Mouse (Mus musculus): ENCODE measurements around the gene Smco4. TPM values are rescaled to one million over a fixed set of nuclear protein-coding genes. Genes with fewer than 3 reads are reported as not detected.

The Smco4 gene
- 1.3 and 2.1 TPM in 2 replicates for polyA plus RNA-seq (2014; fragmentation: Nextera tagmentation; extraction: Ambion mirVana)

GRCm38 (mm10) chr9:15493235-15493924, at the start of gene Smco4:
TSS of gene Smco4 (plus strand) at chr9:15493432.
- ATAC-seq (ENCODE audit: low FRiP score, low TSS enrichment) (peak; percentile 86), DNase-seq (peak; percentile 85)
- H3K9me3 ChIP-seq (ENCODE audit: control insufficient read depth, low read length), result no peaks in the 10 kb centered on the region
- H3K27me3 ChIP-seq (ENCODE audit: control insufficient read depth, insufficient read depth, low read length), result no peaks in the 10 kb centered on the region
- no peaks in the 10 kb centered on the region for H3K36me3 ChIP-seq (ENCODE audit: control insufficient read depth, insufficient read depth, low read length)
- peaks cover 19% of the 10 kb centered on the region for H3K4me1 ChIP-seq (ENCODE audit: control insufficient read depth, insufficient read depth, low read length)
- peak within 1 kb of the TSS; percentile 65 for H3K4me3 ChIP-seq (replicated peaks; ENCODE audit: low read depth, low read length)
- H3K9ac ChIP-seq (replicated peaks; ENCODE audit: low read length), result peak within 1 kb of the TSS; percentile 73
- WGBS, result under 1% methylated on average over 83 of the region's 101 CpGs
- peak within 1 kb of the TSS; percentile 52 for H3K27ac ChIP-seq (replicated peaks; ENCODE audit: low read depth, low read length)
- peak within 1 kb of the TSS; percentile 99 for H3K4me2 ChIP-seq (ENCODE audit: low read length)

DNA sequence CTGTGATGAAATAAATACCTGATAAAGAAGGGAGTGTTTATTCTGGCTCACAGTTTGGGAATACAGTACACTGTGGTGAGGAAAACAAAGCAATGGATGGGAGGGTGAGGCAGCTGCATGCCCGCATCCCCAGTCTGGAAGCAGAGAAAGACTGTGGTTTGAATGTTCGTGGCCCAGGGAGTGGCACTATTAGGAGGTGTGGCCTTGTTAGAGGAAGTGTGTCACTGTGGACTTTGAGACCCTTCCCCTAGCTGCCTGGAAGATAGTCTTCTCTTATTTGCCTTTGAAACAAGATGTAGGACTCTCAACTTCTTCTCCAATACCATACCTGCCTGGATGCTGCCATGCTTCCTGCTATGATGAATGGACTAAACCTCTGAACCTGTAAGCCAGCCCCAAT, 45.8 kb upstream of the Smco4 start:
- Histone ChIP-seq H3K9me3 (ENCODE audit: control insufficient read depth, low read length) (no peaks in the 10 kb centered on the region), H3K4me2 (ENCODE audit: low read length) (no peak overlapping the region), H3K4me1 (ENCODE audit: control insufficient read depth, insufficient read depth, low read length) (peaks cover 6% of the 10 kb centered on the region; the same call in 1 of the 2 replicates), H3K27me3 (ENCODE audit: control insufficient read depth, insufficient read depth, low read length) (no peaks in the 10 kb centered on the region), H3K4me3 (replicated peaks; ENCODE audit: low read depth, low read length) (no peak overlapping the region), H3K9ac (replicated peaks; ENCODE audit: low read length) (no peak overlapping the region), H3K36me3 (ENCODE audit: control insufficient read depth, insufficient read depth, low read length) (no peaks in the 10 kb centered on the region), H3K27ac (replicated peaks; ENCODE audit: low read depth, low read length) (no peak overlapping the region)
- 77% methylated on average over 2 of the region's 2 CpGs for WGBS
- DNase-seq (no peak), ATAC-seq (ENCODE audit: low FRiP score, low TSS enrichment) (no peak)

DNA sequence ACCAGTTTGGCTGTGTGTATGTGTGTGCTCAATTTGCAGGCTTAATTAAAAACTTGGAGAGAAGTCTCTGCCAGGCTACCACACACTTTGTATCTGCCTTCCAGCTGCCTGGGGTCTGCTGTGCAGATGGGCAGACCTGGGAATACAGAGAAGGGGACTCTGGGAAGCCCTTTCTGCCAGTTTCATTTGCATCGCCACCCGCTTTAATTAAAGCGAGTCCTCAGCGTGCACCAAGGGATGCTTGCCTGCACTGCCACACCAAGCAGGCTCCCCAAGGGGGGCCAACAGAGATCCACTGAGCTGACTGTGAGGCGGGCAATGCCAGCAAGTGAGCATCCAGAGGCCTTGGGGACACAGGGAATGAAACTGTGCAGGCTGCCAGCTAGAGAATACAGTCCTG, 42.3 kb upstream of the Smco4 start:
- peak; percentile 14; the same call in 1 of the 2 replicates for ATAC-seq (ENCODE audit: low FRiP score, low TSS enrichment)
- Histone ChIP-seq H3K4me3 (replicated peaks; ENCODE audit: low read depth, low read length) (no peak overlapping the region), H3K4me2 (ENCODE audit: low read length) (no peak overlapping the region), H3K27me3 (ENCODE audit: control insufficient read depth, insufficient read depth, low read length) (no peaks in the 10 kb centered on the region), H3K36me3 (ENCODE audit: control insufficient read depth, insufficient read depth, low read length) (no peaks in the 10 kb centered on the region), H3K27ac (replicated peaks; ENCODE audit: low read depth, low read length) (no peak overlapping the region), H3K9me3 (ENCODE audit: control insufficient read depth, low read length) (no peaks in the 10 kb centered on the region), H3K4me1 (ENCODE audit: control insufficient read depth, insufficient read depth, low read length) (peaks cover 6% of the 10 kb centered on the region; the same call in 1 of the 2 replicates), H3K9ac (replicated peaks; ENCODE audit: low read length) (no peak overlapping the region)
- 24% methylated on average over 5 of the region's 5 CpGs for WGBS
- DNase-seq, result peak; percentile 45

DNA sequence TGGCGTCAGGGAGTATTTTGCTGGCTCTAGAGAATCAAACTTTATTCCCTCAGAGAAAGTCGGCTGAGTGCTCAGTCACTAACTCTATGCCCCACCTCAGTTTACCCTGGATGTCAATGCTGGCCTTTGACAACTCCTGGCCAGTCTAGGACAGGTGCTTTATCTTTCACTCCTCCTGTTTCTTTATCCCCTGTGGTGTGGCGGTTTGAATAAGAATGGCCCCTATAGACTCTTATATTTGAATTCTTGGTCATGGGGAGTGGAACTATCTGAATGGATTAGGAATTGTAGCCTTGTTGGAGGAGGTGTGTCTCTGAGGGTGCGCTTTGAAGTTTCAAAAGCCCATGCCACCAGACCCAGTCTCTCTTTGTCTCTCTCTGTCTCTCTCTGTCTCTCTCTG, 21.0 kb upstream of the Smco4 start:
- WGBS, result 56% methylated on average over 4 of the region's 4 CpGs
- Histone ChIP-seq H3K4me2 (ENCODE audit: low read length) (no peak overlapping the region), H3K9ac (replicated peaks; ENCODE audit: low read length) (no peak overlapping the region), H3K9me3 (ENCODE audit: control insufficient read depth, low read length) (no peaks in the 10 kb centered on the region), H3K4me3 (replicated peaks; ENCODE audit: low read depth, low read length) (no peak overlapping the region), H3K4me1 (ENCODE audit: control insufficient read depth, insufficient read depth, low read length) (no peaks in the 10 kb centered on the region), H3K27ac (replicated peaks; ENCODE audit: low read depth, low read length) (no peak overlapping the region), H3K27me3 (ENCODE audit: control insufficient read depth, insufficient read depth, low read length) (no peaks in the 10 kb centered on the region), H3K36me3 (ENCODE audit: control insufficient read depth, insufficient read depth, low read length) (no peaks in the 10 kb centered on the region)
- DNase-seq, result no peak
- no peak for ATAC-seq (ENCODE audit: low FRiP score, low TSS enrichment)

DNA sequence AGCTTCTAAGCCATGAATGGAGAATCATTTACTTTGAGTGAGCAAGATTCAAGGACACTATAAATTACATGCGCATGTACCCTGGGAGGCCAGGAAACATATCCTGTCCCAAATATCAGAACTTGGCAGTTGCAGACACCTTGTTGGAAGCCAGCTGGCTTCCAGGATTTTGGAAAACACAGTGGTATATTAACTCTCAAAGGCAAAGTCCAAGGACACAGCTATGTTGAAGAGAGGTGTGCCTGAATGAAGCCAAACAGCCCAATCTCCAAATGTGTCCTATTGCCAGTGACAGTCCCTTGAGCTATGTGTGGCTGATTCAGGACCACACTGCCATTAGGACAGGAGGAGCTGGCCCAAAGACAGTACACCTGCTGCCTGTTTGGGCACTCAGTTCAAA, 20.0 kb upstream of the Smco4 start:
- Histone ChIP-seq H3K27ac (replicated peaks; ENCODE audit: low read depth, low read length) (no peak overlapping the region), H3K27me3 (ENCODE audit: control insufficient read depth, insufficient read depth, low read length) (no peaks in the 10 kb centered on the region), H3K4me3 (replicated peaks; ENCODE audit: low read depth, low read length) (no peak overlapping the region), H3K4me2 (ENCODE audit: low read length) (no peak overlapping the region), H3K9me3 (ENCODE audit: control insufficient read depth, low read length) (no peaks in the 10 kb centered on the region), H3K4me1 (ENCODE audit: control insufficient read depth, insufficient read depth, low read length) (no peaks in the 10 kb centered on the region), H3K36me3 (ENCODE audit: control insufficient read depth, insufficient read depth, low read length) (no peaks in the 10 kb centered on the region), H3K9ac (replicated peaks; ENCODE audit: low read length) (no peak overlapping the region)
- DNase-seq (no peak), ATAC-seq (ENCODE audit: low FRiP score, low TSS enrichment) (no peak)
- 98% methylated on average over 1 of the region's 1 CpGs for WGBS

DNA sequence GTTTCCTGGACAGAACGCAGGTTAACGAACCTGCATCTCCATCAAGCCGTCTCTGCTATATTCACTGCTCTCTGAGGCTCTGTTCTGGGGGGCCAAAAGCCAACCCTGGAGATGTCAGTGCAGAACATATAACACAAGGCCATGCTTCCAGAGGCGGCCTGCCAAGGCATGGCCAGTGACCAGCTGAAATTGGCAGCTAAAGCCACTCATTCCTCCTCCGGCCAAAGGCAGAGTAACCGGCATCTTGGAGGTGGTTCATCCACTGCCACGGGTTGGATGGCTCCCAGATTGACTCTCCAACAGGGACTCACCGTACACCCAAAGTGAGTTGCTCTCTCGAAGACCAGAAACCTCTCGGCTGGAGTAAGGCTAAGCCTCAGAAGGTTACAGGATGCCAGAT, 15.7 kb upstream of the Smco4 start:
- no peak overlapping the region for H3K9ac ChIP-seq (replicated peaks; ENCODE audit: low read length)
- no peaks in the 10 kb centered on the region for H3K9me3 ChIP-seq (ENCODE audit: control insufficient read depth, low read length)
- ATAC-seq (ENCODE audit: low FRiP score, low TSS enrichment) (no peak), DNase-seq (no peak)
- H3K27me3 ChIP-seq (ENCODE audit: control insufficient read depth, insufficient read depth, low read length), result no peaks in the 10 kb centered on the region
- H3K36me3 ChIP-seq (ENCODE audit: control insufficient read depth, insufficient read depth, low read length), result no peaks in the 10 kb centered on the region
- no peak overlapping the region for H3K27ac ChIP-seq (replicated peaks; ENCODE audit: low read depth, low read length)
- no peak overlapping the region for H3K4me2 ChIP-seq (ENCODE audit: low read length)
- no peaks in the 10 kb centered on the region for H3K4me1 ChIP-seq (ENCODE audit: control insufficient read depth, insufficient read depth, low read length)
- no peak overlapping the region for H3K4me3 ChIP-seq (replicated peaks; ENCODE audit: low read depth, low read length)
- 92% methylated on average over 10 of the region's 10 CpGs for WGBS

DNA sequence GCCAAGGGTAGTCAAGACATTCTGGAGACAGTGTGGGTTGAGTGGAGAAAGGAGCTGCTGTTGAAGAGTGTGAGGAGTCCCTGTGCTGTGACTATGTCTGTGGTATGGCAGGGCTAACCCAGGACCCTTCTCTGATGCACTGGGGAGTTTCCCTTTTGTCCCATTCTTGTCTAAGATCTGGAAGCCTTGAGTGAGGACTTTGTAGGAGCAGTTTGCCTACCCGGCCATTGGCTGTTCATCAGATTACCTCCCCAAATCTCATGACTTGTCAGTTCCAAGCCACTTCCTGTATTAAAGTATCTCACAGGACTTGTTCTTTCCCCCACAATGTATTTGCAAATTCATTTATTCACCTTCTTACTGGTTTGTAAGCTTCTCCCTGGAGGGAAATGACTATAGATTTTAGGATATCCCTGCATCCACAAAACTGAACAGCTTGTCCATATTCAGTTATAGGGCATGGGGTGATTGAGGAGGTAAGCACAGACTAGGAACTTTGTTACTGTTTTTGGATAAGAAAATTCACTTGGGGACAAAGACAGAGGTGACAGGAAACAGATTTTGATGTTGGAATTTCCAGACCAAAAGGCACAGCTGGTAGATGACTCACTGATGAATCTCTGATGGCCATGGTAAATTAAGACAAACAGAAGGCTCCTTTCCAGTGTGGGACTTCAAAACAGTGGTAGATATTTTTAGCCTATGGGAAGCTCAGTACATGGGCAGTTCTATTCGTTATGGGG, 5.4 kb upstream of the Smco4 start:
- Histone ChIP-seq H3K4me3 (replicated peaks; ENCODE audit: low read depth, low read length) (no peak overlapping the region), H3K27ac (replicated peaks; ENCODE audit: low read depth, low read length) (no peak overlapping the region), H3K36me3 (ENCODE audit: control insufficient read depth, insufficient read depth, low read length) (no peaks in the 10 kb centered on the region), H3K4me2 (ENCODE audit: low read length) (no peak overlapping the region), H3K4me1 (ENCODE audit: control insufficient read depth, insufficient read depth, low read length) (no peaks in the 10 kb centered on the region), H3K9ac (replicated peaks; ENCODE audit: low read length) (no peak overlapping the region), H3K27me3 (ENCODE audit: control insufficient read depth, insufficient read depth, low read length) (no peaks in the 10 kb centered on the region), H3K9me3 (ENCODE audit: control insufficient read depth, low read length) (no peaks in the 10 kb centered on the region)
- no peak for ATAC-seq (ENCODE audit: low FRiP score, low TSS enrichment)
- WGBS, result 60% methylated on average over 2 of the region's 2 CpGs
- no peak for DNase-seq

GRCm38 (mm10) chr9:15489293-15489692, 3.9 kb upstream of the Smco4 start:
- Histone ChIP-seq H3K9me3 (ENCODE audit: control insufficient read depth, low read length) (no peaks in the 10 kb centered on the region), H3K27me3 (ENCODE audit: control insufficient read depth, insufficient read depth, low read length) (no peaks in the 10 kb centered on the region), H3K4me1 (ENCODE audit: control insufficient read depth, insufficient read depth, low read length) (peaks cover 4% of the 10 kb centered on the region; the same call in 1 of the 2 replicates), H3K36me3 (ENCODE audit: control insufficient read depth, insufficient read depth, low read length) (no peaks in the 10 kb centered on the region), H3K4me2 (ENCODE audit: low read length) (no peak overlapping the region), H3K27ac (replicated peaks; ENCODE audit: low read depth, low read length) (no peak overlapping the region), H3K4me3 (replicated peaks; ENCODE audit: low read depth, low read length) (no peak overlapping the region), H3K9ac (replicated peaks; ENCODE audit: low read length) (no peak overlapping the region)
- ATAC-seq (ENCODE audit: low FRiP score, low TSS enrichment), result no peak
- DNase-seq, result no peak
